Mouse (Mus musculus) common myeloid progenitor, adult 5-6 weeks (primary cell): ENCODE data around the gene Ehmt2. TPM values are rescaled to one million over a fixed set of nuclear protein-coding genes. Genes with fewer than 3 reads are reported as not detected.

Experiments used
- total RNA-seq: library from RNA; stranded (forward); fragments of 200-1000, 187-1606 nt; gene quantifications from 2 replicates; pipeline ENCODE4 v1.2.3, GENCODE M21; 2017

Gene Ehmt2
- total RNA-seq, 1 experiment from 2014 or later, result 107 TPM

Other genes with a start within 250 kb of the Ehmt2 start
- not detected in 2 replicates for gene Tnxb, start 227.9 kb upstream of the Ehmt2 start, total RNA-seq
- 0.18 TPM in 1 of 2 replicates, not detected in the other for gene C4b, start 154.6 kb upstream of the Ehmt2 start, total RNA-seq
- not detected in 2 replicates for gene Cyp21a1, start 93.9 kb upstream of the Ehmt2 start, total RNA-seq
- 10.0 and 32.9 TPM in 2 replicates for gene Stk19, start 61.5 kb upstream of the Ehmt2 start, total RNA-seq
- gene Dxo, start 61.5 kb upstream of the Ehmt2 start, total RNA-seq, result 21.2 and 27.9 TPM in 2 replicates
- 28.9 and 33.8 TPM in 2 replicates for gene Skiv2l, start 48.3 kb upstream of the Ehmt2 start, total RNA-seq
- gene Nelfe, start 48.1 kb upstream of the Ehmt2 start, total RNA-seq, result 39.6 and 41.9 TPM in 2 replicates
- gene Cfb, start 36.0 kb upstream of the Ehmt2 start, total RNA-seq, result not detected in 2 replicates
- 11.1 and 16.2 TPM in 2 replicates for gene Zbtb12, start 19.0 kb upstream of the Ehmt2 start, total RNA-seq
- not detected in 2 replicates for gene Gm20547, start 16.4 kb upstream of the Ehmt2 start, total RNA-seq
- gene C2, start 204 bp upstream of the Ehmt2 start, total RNA-seq, result 2.8 and 10.0 TPM in 2 replicates
- gene Slc44a4, start 16.0 kb downstream of the Ehmt2 start, total RNA-seq, result not detected in 2 replicates
- gene Neu1, start 32.8 kb downstream of the Ehmt2 start, total RNA-seq, result 3.4 and 5.0 TPM in 2 replicates
- 79.3 and 84.3 TPM in 2 replicates for gene Hspa1b, start 60.8 kb downstream of the Ehmt2 start, total RNA-seq
- not detected in 2 replicates for gene Gm20481, start 71.4 kb downstream of the Ehmt2 start, total RNA-seq
- 33.5 and 47.4 TPM in 2 replicates for gene Hspa1a, start 73.7 kb downstream of the Ehmt2 start, total RNA-seq
- gene Hspa1l, start 74.2 kb downstream of the Ehmt2 start, total RNA-seq, result 0.63 TPM in 1 of 2 replicates, not detected in the other
- 26.9 and 34.1 TPM in 2 replicates for gene Lsm2, start 83.4 kb downstream of the Ehmt2 start, total RNA-seq
- 174 and 210 TPM in 2 replicates for gene Vars, start 102.5 kb downstream of the Ehmt2 start, total RNA-seq
- 0.32 TPM in 1 of 2 replicates, not detected in the other for gene Vwa7, start 118.1 kb downstream of the Ehmt2 start, total RNA-seq
- gene Sapcd1, start 129.5 kb downstream of the Ehmt2 start, total RNA-seq, result 1.2 and 4.4 TPM in 2 replicates
- gene Msh5, start 148.3 kb downstream of the Ehmt2 start, total RNA-seq, result 3.8 and 4.2 TPM in 2 replicates
- 214 and 220 TPM in 2 replicates for gene Clic1, start 151.5 kb downstream of the Ehmt2 start, total RNA-seq
- gene Ddah2, start 160.6 kb downstream of the Ehmt2 start, total RNA-seq, result 21.3 and 26.7 TPM in 2 replicates
- not detected in 2 replicates for gene Ly6g6c, start 166.9 kb downstream of the Ehmt2 start, total RNA-seq
- not detected in 2 replicates for gene Mpig6b, start 167.7 kb downstream of the Ehmt2 start, total RNA-seq
- not detected in 2 replicates for gene Ly6g6e, start 178.4 kb downstream of the Ehmt2 start, total RNA-seq
- not detected in 2 replicates for gene Ly6g6d, start 179.6 kb downstream of the Ehmt2 start, total RNA-seq
- not detected in 2 replicates for gene Ly6g6f, start 187.1 kb downstream of the Ehmt2 start, total RNA-seq
- gene Abhd16a, start 190.8 kb downstream of the Ehmt2 start, total RNA-seq, result 33.1 and 38.8 TPM in 2 replicates
- gene Ly6g5c, start 209.8 kb downstream of the Ehmt2 start, total RNA-seq, result not detected in 2 replicates
- not detected in 2 replicates for gene Ly6g5b, start 217.0 kb downstream of the Ehmt2 start, total RNA-seq
- 39.5 and 50.1 TPM in 2 replicates for gene Gpank1, start 223.0 kb downstream of the Ehmt2 start, total RNA-seq
- 286 and 306 TPM in 2 replicates for gene Csnk2b, start 223.6 kb downstream of the Ehmt2 start, total RNA-seq
- gene D17H6S53E, start 227.9 kb downstream of the Ehmt2 start, total RNA-seq, result 6.3 and 8.2 TPM in 2 replicates
- not detected in 2 replicates for gene Apom, start 233.6 kb downstream of the Ehmt2 start, total RNA-seq
- 58.8 and 103 TPM in 2 replicates for gene Bag6, start 236.7 kb downstream of the Ehmt2 start, total RNA-seq